Mouse (Mus musculus) thymus, postnatal 0 days (tissue): ENCODE measurements around the gene Tango2. TPM values are rescaled to one million over a fixed set of nuclear protein-coding genes. Genes with fewer than 3 reads are reported as not detected.

Experiments used
- DNase-seq: peaks from one replicate; pipeline ENCODE4 v3.0.0-alpha.2; 2015; ENCODE audit warnings: low spot score
- polyA plus RNA-seq: library from polyadenylated mRNA; unstranded; fragments of >200 nt; fragmentation: Nextera tagmentation; extraction: Ambion mirVana; gene quantifications from 2 replicates; pipeline ENCODE4 v1.2.1, GENCODE M21; 2015

The Tango2 gene
- polyA plus RNA-seq, 1 experiment from 2014 or later, result 41.2 TPM

GRCm38 (mm10) chr16:18383045-18383726 lies 35.3 kb upstream of the Tango2 start:
- DNase-seq, result no peak

DNA sequence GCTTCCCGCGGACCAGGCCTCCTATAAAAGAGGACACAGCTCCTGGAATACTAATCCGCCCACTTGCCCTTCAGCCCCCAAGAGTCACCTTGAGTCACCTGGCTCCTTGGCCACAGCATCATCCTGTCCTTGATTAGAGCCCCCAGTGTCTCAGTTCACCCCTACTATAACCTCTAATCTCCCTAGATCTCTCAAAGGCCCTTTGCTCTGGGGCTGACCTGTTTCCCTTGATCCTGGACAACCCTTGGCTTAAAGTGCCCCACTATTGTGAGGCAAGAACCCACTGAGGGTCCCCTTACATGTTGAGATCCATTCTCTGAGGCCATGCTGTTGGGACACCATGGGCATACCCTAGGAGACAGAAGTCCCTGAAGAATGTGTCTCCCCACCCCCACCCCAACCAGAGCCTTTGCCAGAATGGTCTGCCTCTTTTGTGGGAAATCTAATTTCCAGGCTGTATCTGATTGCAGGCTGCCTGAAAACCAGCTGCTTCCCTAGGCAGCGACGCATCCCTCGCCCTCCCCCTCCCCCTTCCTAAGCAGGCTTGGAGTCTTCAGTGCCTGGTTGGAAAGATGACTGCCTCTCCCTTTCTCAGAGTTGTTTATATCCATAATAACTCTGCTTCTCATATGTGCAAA lies 33.8 kb upstream of the Tango2 start:
- DNase-seq, result no peak

DNA sequence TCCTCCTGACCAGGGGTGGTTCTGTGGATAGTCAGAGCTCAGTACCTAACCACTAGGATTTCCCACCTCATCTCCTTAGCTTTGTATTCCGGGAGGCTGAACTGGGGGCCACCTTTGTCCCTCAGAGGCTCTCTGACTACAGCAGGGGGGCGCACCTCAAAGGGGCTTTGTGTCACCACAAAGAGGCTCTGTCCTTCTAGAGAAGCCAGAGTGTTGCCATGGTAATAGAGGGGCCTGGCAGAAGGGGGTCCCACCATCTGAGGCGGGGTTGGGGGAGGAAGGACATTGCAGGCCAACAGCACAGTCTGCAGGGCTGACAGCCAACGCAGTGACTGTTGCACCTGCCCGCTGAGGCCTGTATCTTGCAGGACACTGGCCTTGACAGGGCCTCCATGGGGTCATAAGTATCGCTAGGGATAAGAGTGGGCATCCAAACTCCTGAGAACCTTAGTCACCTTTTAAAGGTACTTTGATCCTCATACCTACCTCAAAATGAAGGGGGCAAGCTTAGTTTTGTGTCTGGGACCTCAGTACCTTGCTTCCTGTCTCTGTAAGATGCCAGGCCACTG lies 32.7 kb upstream of the Tango2 start:
- no peak for DNase-seq

- no peak for DNase-seq
Observed at GRCm38 (mm10) chr16:18379338-18380001, 31.6 kb upstream of the Tango2 start.

DNA sequence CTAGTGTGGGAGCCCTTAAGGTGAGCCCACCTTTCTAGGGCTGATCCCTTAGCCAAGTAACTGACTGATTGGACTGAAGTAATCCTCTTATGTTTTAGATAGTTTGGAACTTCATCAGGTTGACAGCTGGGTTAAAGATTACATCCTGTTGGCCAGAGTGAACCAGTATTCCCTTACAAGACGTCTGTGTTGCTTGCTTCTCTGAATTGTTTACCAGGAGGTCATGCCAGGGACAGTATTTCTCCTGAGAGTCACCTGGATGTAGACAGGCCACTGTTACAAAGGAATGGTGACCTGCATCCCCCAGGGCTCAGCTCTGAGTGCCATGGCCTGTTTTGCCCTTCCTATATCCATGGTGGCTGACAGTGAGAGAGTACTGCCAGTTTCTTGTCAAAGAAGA lies 30.6 kb upstream of the Tango2 start:
- no peak for DNase-seq

DNA sequence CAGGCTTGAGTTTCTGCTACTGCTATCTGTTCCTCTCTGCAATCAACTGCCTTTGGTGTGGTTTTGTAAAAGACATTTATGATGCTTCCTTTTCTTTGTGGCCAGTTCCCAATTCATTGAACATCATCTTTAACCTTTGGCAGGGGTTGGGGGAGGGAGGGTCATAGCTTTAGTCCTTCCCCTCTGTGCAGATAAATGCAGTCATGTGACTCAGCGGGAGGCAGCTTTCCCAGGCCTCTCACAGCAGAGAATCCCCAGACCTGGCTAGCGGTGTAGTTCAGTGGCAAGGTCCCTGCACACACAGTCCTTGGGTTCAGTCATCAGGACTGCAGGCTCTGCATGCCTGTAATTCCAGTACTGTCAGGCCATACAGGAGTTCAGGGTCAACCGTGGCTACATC lies 29.3 kb upstream of the Tango2 start:
- DNase-seq, result no peak

DNA sequence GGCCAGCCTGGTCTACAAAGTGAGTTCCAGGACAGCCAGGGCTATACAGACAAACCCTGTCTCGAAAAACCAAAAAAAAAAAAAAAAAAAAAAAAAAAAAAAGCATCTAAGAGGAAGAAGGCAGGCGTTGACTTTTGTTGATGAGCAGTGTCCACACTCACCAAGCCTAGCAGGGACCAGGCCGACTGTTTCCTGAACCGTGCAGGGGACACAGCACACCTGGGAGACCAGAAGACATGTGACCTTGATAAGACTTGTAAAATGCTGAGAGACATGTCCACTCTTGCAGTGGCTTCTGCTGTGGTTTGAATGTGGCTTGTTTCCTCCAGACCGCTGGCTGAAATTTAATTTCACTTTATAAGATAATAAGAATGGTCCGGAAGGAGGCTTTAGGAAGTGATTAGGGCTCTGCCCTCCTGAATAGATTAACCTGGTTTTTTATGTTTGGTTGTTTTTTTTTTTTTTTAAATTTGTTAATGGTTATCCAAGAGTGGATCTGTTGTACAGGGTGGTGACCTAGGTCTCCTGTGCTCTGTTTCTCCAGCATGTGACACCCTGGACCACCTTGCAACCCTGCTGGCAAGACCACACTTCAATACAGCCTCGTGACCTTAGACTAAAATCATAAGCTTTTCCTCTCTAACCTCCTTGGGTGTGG lies 28.5 kb upstream of the Tango2 start:
- no peak for DNase-seq

GRCm38 (mm10) chr16:18373632-18374031 lies 25.7 kb upstream of the Tango2 start:
- no peak for DNase-seq

DNA sequence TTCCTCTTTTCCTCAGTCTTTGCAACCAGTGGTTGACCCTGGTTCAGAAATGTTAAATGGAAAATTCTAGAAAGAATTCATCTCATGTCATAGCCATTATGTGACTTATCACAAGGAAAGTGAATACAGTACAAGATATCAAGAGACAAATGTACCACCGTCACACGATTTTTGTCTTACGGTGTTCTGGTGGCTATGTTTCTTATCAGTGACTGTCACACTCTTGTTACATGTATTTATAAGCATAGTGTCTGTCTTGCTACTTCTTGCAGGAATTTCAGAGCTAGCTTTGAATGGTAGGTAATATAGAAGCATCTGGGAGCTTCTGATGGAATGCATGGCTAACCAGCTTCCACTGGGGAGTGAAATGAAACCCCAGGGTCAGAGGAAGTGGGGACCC lies 22.3 kb upstream of the Tango2 start:
- no peak for DNase-seq

DNA sequence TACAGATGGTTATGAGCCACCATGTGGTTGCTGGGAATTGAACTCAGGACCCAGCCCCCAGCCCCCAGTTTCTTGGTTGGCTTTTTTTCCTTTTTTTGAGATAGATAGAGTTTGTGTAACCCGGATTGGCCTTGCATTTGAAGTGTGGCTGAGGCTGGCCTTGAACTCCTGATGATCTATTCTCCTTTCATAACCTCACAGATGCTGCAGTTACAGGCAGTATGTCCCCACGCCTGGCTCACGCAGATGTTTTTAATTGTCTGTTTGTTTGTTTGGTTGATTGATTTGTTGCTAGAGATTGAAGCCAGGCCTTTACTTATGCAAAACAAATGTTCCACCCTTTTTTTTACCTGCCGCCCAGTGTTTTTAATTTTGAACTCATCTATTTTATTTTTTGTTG lies 18.9 kb upstream of the Tango2 start:
- DNase-seq, result no peak

GRCm38 (mm10) chr16:18362948-18363347 lies 15.0 kb upstream of the Tango2 start:
- no peak for DNase-seq

DNA sequence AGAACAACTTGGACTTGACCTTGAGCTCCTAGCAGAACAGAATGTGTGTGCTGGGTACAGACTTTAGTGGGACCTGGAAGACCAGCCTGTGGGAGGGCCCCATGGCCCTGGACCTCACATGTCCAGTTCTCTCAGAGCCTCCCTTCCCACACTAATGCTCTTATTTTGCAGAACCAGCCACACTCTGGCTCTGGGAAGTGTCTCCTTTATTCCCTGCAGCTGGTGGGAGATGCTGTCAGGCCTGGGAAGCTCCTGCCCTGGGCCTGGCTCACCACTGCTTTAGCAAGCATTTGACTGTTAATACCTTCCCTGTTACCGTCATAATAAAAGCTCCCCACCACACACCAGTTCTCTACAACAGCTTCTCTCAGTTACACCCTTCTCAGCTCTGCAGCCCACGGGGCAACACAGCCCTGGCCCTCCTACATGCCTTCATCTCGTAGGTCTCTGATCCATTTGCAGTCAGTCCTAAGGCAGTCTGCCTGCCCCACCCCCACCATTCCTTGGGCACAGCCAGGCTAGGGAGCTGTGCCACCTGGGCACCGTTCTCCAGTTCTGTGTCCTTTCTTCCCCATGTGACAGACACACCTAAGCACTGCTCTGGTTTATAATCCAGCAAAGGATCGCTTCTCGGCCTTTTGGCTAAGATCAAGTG lies 12.4 kb upstream of the Tango2 start:
- no peak for DNase-seq

DNA sequence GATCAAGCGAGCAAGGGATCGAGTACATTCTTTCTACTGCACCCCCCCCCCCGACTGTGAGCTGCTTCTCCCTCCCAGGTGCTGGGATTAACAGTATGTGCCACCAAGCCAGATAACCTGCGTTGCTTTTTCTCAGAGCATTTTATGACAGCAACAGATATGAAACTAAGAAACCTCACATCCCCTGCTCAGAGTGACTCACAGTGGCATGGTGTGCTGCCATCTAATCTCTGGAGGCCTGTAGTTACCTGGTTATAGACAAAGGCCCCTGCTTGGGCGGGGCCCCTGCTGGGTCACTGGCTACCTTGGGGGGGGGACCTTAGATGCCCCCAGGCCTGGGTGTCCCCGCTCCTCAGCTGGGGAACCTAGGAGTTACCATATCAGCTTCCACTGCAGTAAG lies 10.1 kb upstream of the Tango2 start:
- no peak for DNase-seq

GRCm38 (mm10) chr16:18356961-18357360 lies 9.1 kb upstream of the Tango2 start:
- DNase-seq, result no peak

- DNase-seq, result no peak
Observed at GRCm38 (mm10) chr16:18353106-18353505, 5.2 kb upstream of the Tango2 start.

DNA sequence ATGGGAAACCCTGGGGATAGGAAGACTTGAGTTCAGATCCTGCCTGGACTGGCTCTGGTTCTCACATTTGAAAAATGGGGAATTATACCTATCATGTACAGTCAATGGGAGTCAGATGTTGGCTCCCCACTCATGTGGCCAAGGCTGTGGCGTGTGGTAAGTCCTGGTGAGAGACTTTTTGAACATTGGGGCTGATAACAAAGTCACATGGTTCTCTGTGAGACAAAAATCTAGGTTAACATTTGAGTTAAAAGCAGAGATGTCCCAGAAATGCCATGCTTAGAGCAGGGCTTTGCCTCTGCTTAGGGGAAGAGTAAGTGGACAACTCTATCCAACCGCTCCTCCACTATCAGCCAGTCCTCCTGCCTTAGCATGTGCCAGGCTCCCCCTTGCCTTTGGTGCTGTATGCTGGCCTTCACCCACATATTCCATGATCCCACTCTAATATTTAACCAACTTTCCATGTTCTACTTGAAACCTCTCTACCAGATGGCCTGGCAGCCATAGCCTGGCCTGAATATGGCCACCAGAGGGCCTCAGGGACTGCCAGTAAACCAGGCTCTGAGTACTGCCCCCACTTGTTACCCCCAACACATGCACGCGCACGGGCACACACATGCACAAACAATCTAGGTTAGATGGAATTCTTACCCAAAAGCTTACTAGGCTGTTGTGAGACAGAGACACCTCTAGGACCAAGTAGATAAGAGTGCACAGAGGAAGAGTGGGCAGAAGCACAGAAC lies 3.6 kb upstream of the Tango2 start:
- peak; percentile 52 for DNase-seq

DNA sequence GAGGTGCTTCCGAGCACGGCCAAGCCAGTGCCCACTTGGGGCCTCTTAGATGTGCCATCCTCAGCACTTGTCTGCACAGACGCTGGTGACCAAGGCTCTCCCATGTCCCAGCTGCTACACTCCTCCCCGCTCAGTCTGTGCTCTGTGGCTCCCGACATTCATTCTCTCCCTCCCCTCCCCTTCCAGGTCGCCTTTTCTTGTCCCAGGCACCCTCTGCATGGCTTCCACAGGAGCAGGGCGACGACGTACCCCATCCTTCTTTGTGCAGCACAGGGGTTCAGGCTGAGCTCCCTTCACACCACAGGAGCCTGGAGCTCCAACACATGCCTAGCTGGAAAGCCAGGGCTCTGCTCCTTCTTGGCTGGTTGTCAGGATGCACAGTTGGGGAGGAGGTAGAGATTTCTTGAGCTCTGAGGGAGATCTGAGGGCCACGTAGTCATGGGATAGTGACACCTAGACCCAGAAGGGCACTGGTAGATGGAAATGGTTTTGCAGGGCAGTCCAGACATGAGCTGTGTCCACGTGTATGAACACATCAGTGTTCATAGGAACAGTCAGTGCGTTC lies 1.9 kb upstream of the Tango2 start:
- DNase-seq, result no peak

GRCm38 (mm10) chr16:18348601-18349175 lies 785 bp upstream of the Tango2 start:
- no peak for DNase-seq

DNA sequence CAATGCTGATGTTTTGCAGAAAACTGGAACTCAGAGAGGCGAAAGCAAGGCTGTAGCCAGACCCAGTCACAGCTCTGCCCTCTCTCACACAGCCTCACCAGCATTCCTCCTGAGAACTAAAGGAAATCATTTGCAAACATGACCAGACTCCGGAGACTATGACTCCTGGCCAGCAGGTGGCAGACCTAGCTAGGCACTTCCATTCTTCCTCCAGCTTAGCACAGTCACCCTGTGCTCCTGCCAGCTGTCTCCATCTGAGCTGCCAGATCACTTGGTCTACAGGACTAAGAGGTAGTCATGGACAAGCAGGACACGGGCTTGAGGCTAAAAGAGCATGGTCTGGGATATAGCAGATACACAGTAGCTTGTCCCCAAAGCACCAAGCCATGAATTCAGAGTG lies 2.7 kb downstream of the Tango2 start:
- DNase-seq, result peak; percentile 88

- peak; percentile 97 for DNase-seq
Observed at GRCm38 (mm10) chr16:18343778-18344177, 4.1 kb downstream of the Tango2 start.
